Mouse (Mus musculus) MEL (cell line): ENCODE measurements at regions not wholly inside any gene's neighbourhood (a gene's known extent, or its start where the extent isn't known, plus 50 kb on each side); places are given as distances from the start of the nearest gene placed in this dataset.

Experiments used
- JUND ChIP-seq: IDR thresholded peaks from 2 replicates; pipeline ENCODE4 v1.6.1; 2011; ENCODE audit warnings: low read depth, mild to moderate bottlenecking, improper control_type of control experiment, low read length
- MYB ChIP-seq: IDR thresholded peaks from 2 replicates; pipeline ENCODE4 v1.6.1; 2011; ENCODE audit warnings: mild to moderate bottlenecking, low read depth, low read length, improper control_type of control experiment

DNA sequence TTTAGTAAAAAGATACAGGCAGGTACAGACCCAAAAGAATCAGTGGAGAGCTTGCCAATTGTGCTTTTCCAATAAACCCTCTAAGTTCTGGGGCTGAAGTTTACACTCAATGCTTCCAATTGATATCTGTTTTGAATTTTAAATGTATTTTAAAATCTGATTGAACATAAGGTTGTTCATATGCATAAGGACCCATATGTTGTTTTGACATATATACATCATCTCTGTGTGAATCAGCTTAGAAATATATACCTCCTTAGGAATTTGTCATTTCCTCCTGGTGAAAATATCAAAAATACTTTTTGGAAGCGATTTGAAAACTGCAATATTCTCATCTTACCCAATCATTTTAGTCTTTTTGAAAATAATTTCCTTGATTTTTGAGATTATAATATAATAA lies 1140.3 kb downstream of the Tbl1xr1 start:
- no peak for TF ChIP-seq MYB
- TF ChIP-seq JUND: no peak
